Mouse (Mus musculus) midbrain, embryonic 16.5 days (tissue): ENCODE data around the gene 4930502E18Rik. TPM values are rescaled to one million over a fixed set of nuclear protein-coding genes. Genes with fewer than 3 reads are reported as not detected.
"Not testable (repeated sequence)": the region's sequence is repeated elsewhere in the genome, so short reads cannot be mapped to it uniquely, and the experiment has no call there.

Experiments
- ATAC-seq: fragments of 200-750 bp; cut with Nextera tagmentation; 2 replicates; pipeline ENCODE4 v1.8.0; 2017; ENCODE audit warnings: moderate TSS enrichment
- H3K27ac ChIP-seq: fragments of 300-500 bp; sonication (generic); 2 replicates; pipeline ENCODE4 v1.5.1; 2014; ENCODE audit warnings: mild to moderate bottlenecking, low read length, mixed read lengths
- H3K27me3 ChIP-seq: fragments of 300-500 bp; sonication (generic); 2 replicates; pipeline ENCODE4 v1.6.1; 2014; ENCODE audit warnings: low read depth, low read length, mixed read lengths; ENCODE audit not compliant: control insufficient read depth, insufficient read depth
- H3K36me3 ChIP-seq: fragments of 300-500 bp; sonication (generic); 2 replicates; pipeline ENCODE4 v1.6.1; 2014; ENCODE audit warnings: mild to moderate bottlenecking, low read length, moderate library complexity, mixed read lengths; ENCODE audit not compliant: control insufficient read depth, insufficient read depth
- H3K4me1 ChIP-seq: fragments of 300-500 bp; sonication (generic); 2 replicates; pipeline ENCODE4 v1.6.1; 2014; ENCODE audit warnings: mild to moderate bottlenecking, low read length, mixed read lengths; ENCODE audit not compliant: control insufficient read depth, insufficient read depth
- H3K4me2 ChIP-seq: fragments of 300-500 bp; sonication (generic); 2 replicates; pipeline ENCODE4 v1.6.1; 2014; ENCODE audit warnings: mild to moderate bottlenecking, low read length, mixed read lengths
- H3K4me3 ChIP-seq: fragments of 300-500 bp; sonication (generic); 2 replicates; pipeline ENCODE4 v1.5.1; 2014; ENCODE audit warnings: low read depth, mild to moderate bottlenecking, low read length, moderate library complexity, mixed read lengths
- H3K9ac ChIP-seq: fragments of 300-500 bp; sonication (generic); 2 replicates; pipeline ENCODE4 v1.6.1; 2014; ENCODE audit warnings: low read depth, low read length, mixed read lengths
- H3K9me3 ChIP-seq: fragments of 300-500 bp; sonication (generic); replicated peaks from 2 replicates; pipeline ENCODE4 v1.6.1; 2014; ENCODE audit warnings: mild to moderate bottlenecking, low read length, mixed read lengths; ENCODE audit not compliant: control insufficient read depth, poor library complexity, severe bottlenecking
- WGBS: fragments of 180-500 bp; shearing (Covaris S2); extraction: QIAGEN DNeasy Blood & Tissue Kit; methylation state at CpG from one replicate; pipeline ENCODE4 v1.1.7; 2014; 5-methylcytosine and 5-hydroxymethylcytosine counted together
- polyA plus RNA-seq: library from polyadenylated mRNA; unstranded; fragments of >200 nt; fragmentation: Nextera tagmentation; extraction: Ambion mirVana; gene quantifications from 2 replicates; pipeline ENCODE4 v1.2.1, GENCODE M21; 2015

4930502E18Rik gene
- 0.19 and 0.29 TPM in 2 replicates for polyA plus RNA-seq

DNA sequence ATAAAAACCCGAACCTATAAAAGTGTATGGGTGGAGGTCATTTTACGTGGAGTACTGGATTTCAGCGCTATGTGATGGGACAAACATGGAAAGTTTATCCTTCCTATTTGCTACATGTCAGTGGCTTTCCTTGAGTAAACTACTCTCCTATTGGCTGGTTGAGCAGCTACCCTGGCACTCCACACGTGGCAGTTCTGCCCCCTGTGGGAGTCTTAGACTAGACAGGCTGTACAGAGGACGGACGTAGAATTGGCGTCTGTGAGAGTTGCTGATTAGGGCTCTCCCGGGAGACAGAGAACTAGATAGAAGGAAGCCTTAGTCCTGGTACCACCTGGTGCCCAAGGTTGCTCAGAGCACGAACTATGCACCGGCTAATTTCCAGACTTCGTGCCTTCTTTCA is at the start of gene 4930502E18Rik:
TSS of gene 4930502E18Rik (plus strand) at position 231 of the 400 bp plus-strand sequence.
- no peak within 1 kb of the TSS for H3K4me2 ChIP-seq
- WGBS: 80% methylated on average over 11 of the region's 11 CpGs

DNA sequence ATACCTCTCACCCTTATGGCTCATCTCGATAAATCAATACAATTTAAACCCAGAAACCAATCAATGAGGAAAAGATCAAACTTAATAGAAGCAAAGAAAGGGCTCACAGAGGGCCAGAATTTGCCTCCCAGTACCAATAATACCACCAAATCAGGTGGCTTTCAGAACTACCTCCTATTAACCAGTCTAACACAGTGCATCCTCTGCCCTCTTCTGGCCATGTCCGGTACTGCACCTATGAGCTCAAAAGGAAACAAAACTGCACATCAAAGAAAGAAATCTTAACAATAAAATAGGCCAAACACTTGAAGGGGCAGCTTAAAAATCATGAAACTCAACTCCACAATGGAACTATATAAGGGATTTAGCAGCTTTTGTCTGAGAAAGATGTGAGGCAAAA is 47.7 kb upstream of the 4930502E18Rik start:
- peak; percentile 73 for ATAC-seq
- H3K27me3 ChIP-seq, H3K4me1 ChIP-seq, H3K4me3 ChIP-seq, H3K36me3 ChIP-seq, H3K9ac ChIP-seq, H3K9me3 ChIP-seq, H3K4me2 ChIP-seq, H3K27ac ChIP-seq: not testable (repeated sequence)
- WGBS: 32% methylated on average over 2 of the region's 2 CpGs

More for the DNA sequence above, at the start of gene 4930502E18Rik:
- Histone ChIP-seq H3K4me1 (no peaks in the 10 kb centered on the region), H3K36me3 (no peaks in the 10 kb centered on the region), H3K27ac (no peak within 1 kb of the TSS), H3K9me3 (no peaks in the 10 kb centered on the region), H3K9ac (no peak within 1 kb of the TSS), H3K4me3 (no peak within 1 kb of the TSS), H3K27me3 (no peaks in the 10 kb centered on the region)
- ATAC-seq: no peak

DNA sequence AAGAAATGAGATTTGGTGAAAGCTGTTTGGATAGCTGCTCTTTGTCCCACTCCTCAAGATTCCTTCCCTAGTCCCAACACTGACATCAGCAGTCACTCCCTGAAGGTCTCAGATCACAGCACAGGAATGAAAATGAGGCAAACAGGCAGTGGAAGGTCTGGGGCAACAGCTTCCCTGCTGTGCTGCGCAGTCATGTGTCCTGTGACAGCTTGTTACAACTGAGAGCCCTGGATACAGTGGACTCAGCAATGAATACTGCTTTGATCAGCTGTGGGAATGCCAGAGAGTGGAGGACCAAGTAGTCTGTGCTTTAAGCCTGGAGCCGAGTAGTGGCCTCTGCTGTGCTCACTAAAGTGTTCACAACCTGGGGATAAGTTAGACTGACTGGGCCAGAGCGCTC is 42.0 kb upstream of the 4930502E18Rik start:
- ATAC-seq, H3K4me1 ChIP-seq, H3K4me2 ChIP-seq, H3K36me3 ChIP-seq, H3K4me3 ChIP-seq, H3K9ac ChIP-seq, H3K27ac ChIP-seq, H3K27me3 ChIP-seq, H3K9me3 ChIP-seq: not testable (repeated sequence)
- 45% methylated on average over 2 of the region's 3 CpGs for WGBS

DNA sequence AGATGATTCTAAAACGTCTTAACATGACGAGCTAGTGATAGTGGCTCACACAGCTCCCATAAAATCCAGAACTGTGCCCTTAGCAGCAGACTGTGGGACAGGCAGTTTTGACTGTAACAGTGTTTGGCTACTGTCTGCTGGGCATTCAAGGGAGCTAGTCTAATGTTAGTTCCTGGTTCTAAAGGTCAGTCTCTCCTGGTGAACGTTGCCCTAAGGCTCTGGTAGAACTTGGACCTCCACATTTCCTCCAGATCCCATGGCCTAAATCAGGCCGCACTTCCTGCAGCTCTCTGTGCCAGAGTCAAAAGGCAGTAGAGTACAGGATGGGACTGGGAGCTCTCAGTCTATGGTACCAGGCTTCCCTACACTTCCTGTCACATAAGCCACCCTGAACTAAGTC is 40.0 kb upstream of the 4930502E18Rik start:
- H3K27ac ChIP-seq, ATAC-seq, H3K27me3 ChIP-seq: not testable (repeated sequence)

DNA sequence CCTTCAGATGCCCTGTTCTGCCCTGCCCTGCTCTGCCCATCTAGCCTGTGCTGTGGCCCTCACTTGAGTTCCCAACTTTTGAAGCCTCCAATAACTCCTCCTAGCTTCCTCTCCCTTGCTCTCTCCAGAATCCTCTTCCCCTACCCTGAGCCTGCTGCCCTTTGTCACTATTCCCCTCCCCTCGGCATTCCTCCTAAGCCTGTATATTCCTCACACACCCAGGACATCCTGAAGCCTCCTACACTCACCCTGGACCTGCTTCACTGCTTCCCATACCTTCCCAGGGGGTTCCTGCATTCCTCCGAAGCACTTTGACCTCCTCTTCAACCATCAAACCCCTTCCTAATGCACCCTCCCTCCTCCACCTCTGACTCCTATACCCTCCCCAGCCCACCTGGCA is 32.6 kb upstream of the 4930502E18Rik start:
- H3K4me3 ChIP-seq: no peak overlapping the region
- H3K36me3 ChIP-seq: no peaks in the 10 kb centered on the region
- no peak overlapping the region for H3K27ac ChIP-seq
- H3K4me2 ChIP-seq: no peak overlapping the region
- WGBS: 63% methylated on average over 2 of the region's 2 CpGs
- ATAC-seq: no peak
- no peaks in the 10 kb centered on the region for H3K9me3 ChIP-seq
- no peaks in the 10 kb centered on the region for H3K27me3 ChIP-seq
- no peaks in the 10 kb centered on the region for H3K4me1 ChIP-seq
- no peak overlapping the region for H3K9ac ChIP-seq

More for the DNA sequence above, 40.0 kb upstream of the 4930502E18Rik start:
- 77% methylated on average over 2 of the region's 4 CpGs for WGBS
- not testable (repeated sequence) for H3K4me1 ChIP-seq, H3K4me2 ChIP-seq, H3K9me3 ChIP-seq, H3K9ac ChIP-seq, H3K36me3 ChIP-seq, H3K4me3 ChIP-seq

DNA sequence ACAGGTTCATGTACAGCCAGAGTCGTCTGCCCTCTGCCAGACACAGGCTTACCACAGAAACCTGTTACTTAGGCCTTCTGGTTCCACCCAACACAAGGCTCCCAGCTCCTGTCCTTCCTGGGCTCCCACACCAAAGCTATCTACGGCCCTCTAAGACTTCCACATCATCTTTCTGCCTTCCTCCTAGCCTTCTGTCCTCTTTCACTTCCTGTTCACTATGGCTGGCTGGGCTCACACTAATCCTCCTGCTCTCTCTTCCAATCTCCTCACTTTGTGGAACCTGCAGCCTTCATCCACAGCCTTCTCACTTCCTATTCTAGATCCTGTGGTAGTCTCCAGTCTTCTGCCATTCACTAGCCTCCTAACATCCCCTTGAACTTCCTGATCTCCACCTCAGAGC is 31.5 kb upstream of the 4930502E18Rik start:
- Histone ChIP-seq H3K9me3 (no peaks in the 10 kb centered on the region), H3K27me3 (no peaks in the 10 kb centered on the region)
- 62% methylated on average over 2 of the region's 2 CpGs for WGBS

DNA sequence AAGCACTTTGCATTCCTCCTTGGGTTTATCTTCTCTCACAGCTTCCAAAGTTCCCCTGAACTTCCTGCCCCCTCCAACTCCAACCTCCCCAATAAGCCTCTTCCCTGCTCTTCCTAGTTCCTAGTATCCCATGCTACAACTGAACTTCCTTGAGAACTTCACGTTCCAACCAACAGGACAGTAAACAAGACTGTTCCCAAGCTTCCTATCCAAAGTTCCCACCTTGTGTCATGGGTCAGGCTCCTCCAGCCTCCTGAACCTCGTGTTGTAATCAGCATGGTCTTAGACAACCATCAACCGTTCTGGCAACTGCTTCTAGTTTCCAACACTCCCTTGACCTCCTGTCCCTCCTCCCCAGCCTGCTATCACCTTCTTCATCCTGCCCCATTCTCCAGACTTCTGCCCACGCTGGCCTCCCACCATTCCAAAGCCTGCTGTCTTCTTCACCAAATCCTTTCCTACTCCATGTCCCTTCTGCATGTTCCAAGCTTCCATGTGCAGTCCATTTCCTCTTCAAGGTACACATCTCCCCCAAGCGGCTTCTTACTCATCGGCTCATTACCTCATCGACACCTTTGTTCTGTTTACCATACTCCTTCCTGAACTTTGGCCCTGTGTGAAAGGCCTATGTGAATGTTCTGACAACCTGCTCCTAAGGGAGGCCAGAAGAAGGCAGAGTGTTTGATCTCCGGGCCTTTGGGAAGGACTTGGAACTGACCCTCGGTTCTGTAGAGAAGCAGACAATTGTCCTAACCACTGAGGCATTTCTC is 30.4 kb upstream of the 4930502E18Rik start:
- Histone ChIP-seq H3K4me1 (no peaks in the 10 kb centered on the region), H3K9me3 (no peaks in the 10 kb centered on the region), H3K36me3 (no peaks in the 10 kb centered on the region), H3K9ac (no peak overlapping the region), H3K27me3 (no peaks in the 10 kb centered on the region), H3K4me3 (no peak overlapping the region), H3K27ac (no peak overlapping the region), H3K4me2 (no peak overlapping the region)
- no peak for ATAC-seq
- WGBS: 86% methylated on average over 9 of the region's 9 CpGs

More for the DNA sequence above, 31.5 kb upstream of the 4930502E18Rik start:
- no peaks in the 10 kb centered on the region for H3K4me1 ChIP-seq
- no peak overlapping the region for H3K4me3 ChIP-seq
- ATAC-seq: no peak
- no peak overlapping the region for H3K4me2 ChIP-seq
- no peaks in the 10 kb centered on the region for H3K36me3 ChIP-seq
- no peak overlapping the region for H3K27ac ChIP-seq
- H3K9ac ChIP-seq: no peak overlapping the region

DNA sequence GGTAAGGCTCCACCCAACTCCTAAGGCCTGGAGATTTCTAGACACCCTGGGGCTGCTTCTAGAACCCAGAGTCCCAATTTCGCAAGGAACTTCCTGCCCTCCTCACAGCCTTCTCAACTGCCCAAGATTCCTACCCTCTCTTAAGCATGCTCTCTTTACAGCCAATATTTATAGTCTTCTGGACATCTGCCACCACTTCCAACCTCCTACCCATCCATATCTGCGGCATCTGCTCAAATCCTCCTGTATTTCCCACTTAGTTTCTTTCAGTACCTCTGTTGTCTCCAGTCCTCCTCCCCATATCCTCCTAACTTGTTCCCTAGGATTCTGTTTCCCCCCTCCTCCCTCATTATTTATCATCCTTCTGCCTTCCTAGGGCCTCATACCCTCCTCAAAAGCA is 25.4 kb upstream of the 4930502E18Rik start:
- 93% methylated on average over 2 of the region's 2 CpGs for WGBS

DNA sequence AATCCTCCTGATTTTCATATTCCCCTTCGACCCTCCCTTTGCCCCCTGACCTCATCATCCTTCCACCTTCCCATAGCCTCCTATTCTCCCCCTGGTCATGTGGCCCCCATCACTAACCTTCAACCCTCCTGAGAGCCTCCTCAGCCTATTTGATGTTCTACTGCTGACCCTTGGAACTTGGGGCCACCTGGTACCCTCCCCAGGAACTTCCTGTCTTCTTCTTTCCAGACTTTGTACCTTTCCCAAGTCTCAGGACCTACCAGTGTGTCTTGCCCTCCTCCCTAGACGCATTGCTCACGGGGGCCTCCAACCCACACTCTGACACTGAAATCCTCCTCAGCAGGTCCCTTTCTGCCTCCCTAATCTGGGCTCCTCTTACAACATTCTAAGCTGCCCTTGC is 22.0 kb upstream of the 4930502E18Rik start:
- ATAC-seq: no peak
- Histone ChIP-seq H3K9me3 (no peaks in the 10 kb centered on the region), H3K4me1 (no peaks in the 10 kb centered on the region), H3K9ac (no peak overlapping the region), H3K27me3 (no peaks in the 10 kb centered on the region), H3K4me2 (no peak overlapping the region), H3K36me3 (no peaks in the 10 kb centered on the region), H3K27ac (no peak overlapping the region), H3K4me3 (no peak overlapping the region)
- 65% methylated on average over 3 of the region's 3 CpGs for WGBS

More for the DNA sequence above, 25.4 kb upstream of the 4930502E18Rik start:
- no peak overlapping the region for H3K27ac ChIP-seq
- H3K4me1 ChIP-seq: no peaks in the 10 kb centered on the region
- no peak overlapping the region for H3K4me2 ChIP-seq
- no peak for ATAC-seq
- H3K27me3 ChIP-seq: no peaks in the 10 kb centered on the region
- no peaks in the 10 kb centered on the region for H3K36me3 ChIP-seq
- H3K9ac ChIP-seq: no peak overlapping the region
- H3K9me3 ChIP-seq: no peaks in the 10 kb centered on the region
- no peak overlapping the region for H3K4me3 ChIP-seq
